Mouse (Mus musculus): Measurements from ENCODE around the gene Pcyt1a. TPM values are rescaled to one million over a fixed set of nuclear protein-coding genes. Genes with fewer than 3 reads are reported as not detected.

Pcyt1a gene
- total and polyA plus RNA-seq, 3 experiments, result 36.9 to 53.7 TPM; not detected in 1

- Histone ChIP-seq H3K27me3 (ENCODE audit: control insufficient read depth in 1 of 2, insufficient read depth in 2 of 2, low read length in 2 of 2) (no peaks in the 10 kb centered on the region), H3K9ac (ENCODE audit: control insufficient read depth, low read depth, low read length, poor library complexity, severe bottlenecking) (no peak overlapping the region), H3K9me3 (replicated peaks; ENCODE audit: insufficient read depth, low read length) (no peaks in the 10 kb centered on the region), H3K4me3 (ENCODE audit: control insufficient read depth in 1 of 2, insufficient read depth in 1 of 2, low read depth in 2 of 2, low read length in 2 of 2) (no peak overlapping the region), H3K4me1 (ENCODE audit: control insufficient read depth in 1 of 2, insufficient read depth in 2 of 2, low read length in 2 of 2) (no peaks in the 10 kb centered on the region), H3K36me3 (ENCODE audit: control insufficient read depth in 1 of 2, insufficient read depth in 2 of 2, low read length in 2 of 2) (no peaks in the 10 kb centered on the region), H3K27ac (ENCODE audit: control insufficient read depth, low read depth, low read length) (no peak overlapping the region), H3K79me2 (ENCODE audit: control insufficient read depth, insufficient read depth, low read length, poor library complexity) (no peaks in the 10 kb centered on the region)
- no peak for TF ChIP-seq ZC3H11A (IDR thresholded peaks at IDR 0.05; ENCODE audit: low read depth, low read length)
- DNase-seq (ENCODE audit: low read depth, low spot score), result no peak
Measured at GRCm38 (mm10) chr16:32498996-32499395, 68.3 kb downstream of the Pcyt1a start.

- TF ChIP-seq CTCF (IDR thresholded peaks at IDR 0.05 in 2 of 3, conservative IDR thresholded peaks at IDR 0.05 in 1 of 3; ENCODE audit: control insufficient read depth in 1 of 3, insufficient read depth in 1 of 3, low read depth in 2 of 3, low read length in 3 of 3, poor library complexity in 1 of 3, severe bottlenecking in 1 of 3), result peak; percentile 95 to 99 (median 98)
- peak; percentile 97 for TF ChIP-seq RAD21 (IDR thresholded peaks at IDR 0.05; ENCODE audit: low read depth, low read length)
- peak; percentile 99 for TF ChIP-seq ZC3H11A (IDR thresholded peaks at IDR 0.05; ENCODE audit: low read depth, low read length)
- no peak for TF ChIP-seq POLR2AphosphoS5 (IDR thresholded peaks at IDR 0.05; ENCODE audit: borderline replicate concordance, low read depth, low read length)
- peak; percentile 98 for TF ChIP-seq SMC3 (IDR thresholded peaks at IDR 0.05; ENCODE audit: low read depth, low read length)
- H3K27ac ChIP-seq (ENCODE audit: control insufficient read depth, low read depth, low read length), result no peak overlapping the region
- H3K4me1 ChIP-seq (ENCODE audit: control insufficient read depth in 1 of 2, insufficient read depth in 2 of 2, low read length in 2 of 2), result no peaks in the 10 kb centered on the region
- H3K9ac ChIP-seq (ENCODE audit: control insufficient read depth, low read depth, low read length, poor library complexity, severe bottlenecking), result no peak overlapping the region
- H3K27me3 ChIP-seq (ENCODE audit: control insufficient read depth in 1 of 2, insufficient read depth in 2 of 2, low read length in 2 of 2), result no peaks in the 10 kb centered on the region
- H3K4me3 ChIP-seq (ENCODE audit: control insufficient read depth in 1 of 2, insufficient read depth in 1 of 2, low read depth in 2 of 2, low read length in 2 of 2), result no peak overlapping the region
- DNase-seq (ENCODE audit: low read depth, low spot score), result peak; percentile 84
- H3K36me3 ChIP-seq (ENCODE audit: control insufficient read depth in 1 of 2, insufficient read depth in 2 of 2, low read length in 2 of 2), result no peaks in the 10 kb centered on the region
- no peaks in the 10 kb centered on the region for H3K79me2 ChIP-seq (ENCODE audit: control insufficient read depth, insufficient read depth, low read length, poor library complexity)
- no peaks in the 10 kb centered on the region for H3K9me3 ChIP-seq (replicated peaks; ENCODE audit: insufficient read depth, low read length)
Measured at GRCm38 (mm10) chr16:32499430-32500037, 68.8 kb downstream of the Pcyt1a start.

GRCm38 (mm10) chr16:32501459-32501858, 70.7 kb downstream of the Pcyt1a start:
- H3K9ac ChIP-seq (ENCODE audit: control insufficient read depth, low read depth, low read length, poor library complexity, severe bottlenecking), result no peak overlapping the region
- H3K79me2 ChIP-seq (ENCODE audit: control insufficient read depth, insufficient read depth, low read length, poor library complexity), result no peaks in the 10 kb centered on the region
- no peak overlapping the region for H3K4me3 ChIP-seq (ENCODE audit: control insufficient read depth in 1 of 2, insufficient read depth in 1 of 2, low read depth in 2 of 2, low read length in 2 of 2)
- TF ChIP-seq CTCF (IDR thresholded peaks at IDR 0.05 in 2 of 3, conservative IDR thresholded peaks at IDR 0.05 in 1 of 3; ENCODE audit: control insufficient read depth in 1 of 3, insufficient read depth in 1 of 3, low read depth in 2 of 3, low read length in 3 of 3, poor library complexity in 1 of 3, severe bottlenecking in 1 of 3) (no peak), ETS1 (IDR thresholded peaks at IDR 0.05; ENCODE audit: low read depth, low read length) (no peak), E2F4 (IDR thresholded peaks at IDR 0.05; ENCODE audit: borderline replicate concordance, low read depth, low read length) (no peak), TAL1 (IDR thresholded peaks at IDR 0.05; ENCODE audit: low read length) (no peak), ZMIZ1 (IDR thresholded peaks at IDR 0.05; ENCODE audit: low read depth, low read length) (no peak), CHD2 (IDR thresholded peaks at IDR 0.05; ENCODE audit: low read length) (no peak), MAX (IDR thresholded peaks at IDR 0.05; ENCODE audit: low read length) (no peak), RAD21 (IDR thresholded peaks at IDR 0.05; ENCODE audit: low read depth, low read length) (no peak), MYC (IDR thresholded peaks at IDR 0.05; ENCODE audit: low read depth, low read length) (no peak), POLR2AphosphoS2 (IDR thresholded peaks at IDR 0.05; ENCODE audit: low read length) (no peak), USF1 (IDR thresholded peaks at IDR 0.05; ENCODE audit: low read depth, low read length) (no peak), ZKSCAN1 (IDR thresholded peaks at IDR 0.05; ENCODE audit: low read depth, low read length) (no peak), TCF12 (IDR thresholded peaks at IDR 0.05; ENCODE audit: low read depth, low read length) (no peak), CHD1 (IDR thresholded peaks at IDR 0.05; ENCODE audit: low read depth, low read length) (no peak), KAT2A (conservative IDR thresholded peaks at IDR 0.05; ENCODE audit: low read depth, low read length) (no peak), SMC3 (IDR thresholded peaks at IDR 0.05; ENCODE audit: low read depth, low read length) (no peak), JUND (IDR thresholded peaks at IDR 0.05; ENCODE audit: low read depth, low read length) (no peak), BHLHE40 (IDR thresholded peaks at IDR 0.05; ENCODE audit: borderline replicate concordance, low read depth, low read length) (no peak)
- no peaks in the 10 kb centered on the region for H3K36me3 ChIP-seq (ENCODE audit: control insufficient read depth in 1 of 2, insufficient read depth in 2 of 2, low read length in 2 of 2)
- no peak for DNase-seq (ENCODE audit: low read depth, low spot score)
- no peaks in the 10 kb centered on the region for H3K9me3 ChIP-seq (replicated peaks; ENCODE audit: insufficient read depth, low read length)
- no peaks in the 10 kb centered on the region for H3K4me1 ChIP-seq (ENCODE audit: control insufficient read depth in 1 of 2, insufficient read depth in 2 of 2, low read length in 2 of 2)
- H3K27me3 ChIP-seq (ENCODE audit: control insufficient read depth in 1 of 2, insufficient read depth in 2 of 2, low read length in 2 of 2), result no peaks in the 10 kb centered on the region
- no peak overlapping the region for H3K27ac ChIP-seq (ENCODE audit: control insufficient read depth, low read depth, low read length)

Measured in MEL (cell line).